Mouse (Mus musculus) retina, embryonic 14.5 days (tissue): ENCODE measurements around the gene Tmcc3.

Experiments
- DNase-seq: peaks from one replicate; pipeline ENCODE4 v3.0.0-alpha.2; 2015; ENCODE audit warnings: low spot score

The Tmcc3 gene

GRCm38 (mm10) chr10:94371293-94371692 lies 59.5 kb downstream of the Tmcc3 start:
- no peak for DNase-seq

GRCm38 (mm10) chr10:94376941-94377340 lies 65.2 kb downstream of the Tmcc3 start:
- no peak for DNase-seq

- no peak for DNase-seq
Measured at GRCm38 (mm10) chr10:94377844-94378243, 66.1 kb downstream of the Tmcc3 start.

- no peak for DNase-seq
Measured at GRCm38 (mm10) chr10:94378383-94378782, 66.6 kb downstream of the Tmcc3 start.

- no peak for DNase-seq
Measured at GRCm38 (mm10) chr10:94380082-94380481, 68.3 kb downstream of the Tmcc3 start.

GRCm38 (mm10) chr10:94380662-94381392 lies 69.1 kb downstream of the Tmcc3 start:
- no peak for DNase-seq

GRCm38 (mm10) chr10:94381393-94381740 lies 69.6 kb downstream of the Tmcc3 start:
- no peak for DNase-seq

GRCm38 (mm10) chr10:94382618-94383017 lies 70.9 kb downstream of the Tmcc3 start:
- no peak for DNase-seq

- no peak for DNase-seq
Measured at GRCm38 (mm10) chr10:94383565-94383964, 71.8 kb downstream of the Tmcc3 start.

- no peak for DNase-seq
Measured at GRCm38 (mm10) chr10:94389219-94389618, 77.5 kb downstream of the Tmcc3 start.

GRCm38 (mm10) chr10:94391049-94391448 lies 79.3 kb downstream of the Tmcc3 start:
- no peak for DNase-seq

GRCm38 (mm10) chr10:94394286-94394685 lies 82.5 kb downstream of the Tmcc3 start:
- no peak for DNase-seq

- no peak for DNase-seq
Measured at GRCm38 (mm10) chr10:94397833-94398596, 86.3 kb downstream of the Tmcc3 start.

- no peak for DNase-seq
Measured at GRCm38 (mm10) chr10:94400895-94401294, 89.1 kb downstream of the Tmcc3 start.

- DNase-seq = no peak
Measured at GRCm38 (mm10) chr10:94405456-94405855, 93.7 kb downstream of the Tmcc3 start.

- DNase-seq = no peak
Measured at GRCm38 (mm10) chr10:94406821-94407220, 95.1 kb downstream of the Tmcc3 start.

GRCm38 (mm10) chr10:94408356-94409146 lies 96.8 kb downstream of the Tmcc3 start:
- peak; percentile 92 for DNase-seq

GRCm38 (mm10) chr10:94409661-94410060 lies 97.9 kb downstream of the Tmcc3 start:
- no peak for DNase-seq

GRCm38 (mm10) chr10:94411594-94411993 lies 99.8 kb downstream of the Tmcc3 start:
- DNase-seq = no peak

- no peak for DNase-seq
Measured at GRCm38 (mm10) chr10:94413770-94414651, 102.3 kb downstream of the Tmcc3 start.

- DNase-seq = no peak
Measured at GRCm38 (mm10) chr10:94415950-94416844, 104.4 kb downstream of the Tmcc3 start.
